Mouse (Mus musculus) heart, embryonic 16.5 days (tissue): ENCODE measurements around the gene Mb21d2. TPM values are rescaled to one million over a fixed set of nuclear protein-coding genes. Genes with fewer than 3 reads are reported as not detected.

ENCODE experiments used
- ATAC-seq: fragments of 200-750 bp; cut with Nextera tagmentation; replicated peaks from 2 replicates; pipeline ENCODE4 v1.8.0; 2017; ENCODE audit warnings: moderate number of reproducible peaks; ENCODE audit not compliant: insufficient read depth, low FRiP score; ENCODE audit errors: extremely low read depth
- H3K27ac ChIP-seq: fragments of 300-500 bp; sonication (generic); 2 replicates; pipeline ENCODE4 v1.5.1; 2014; ENCODE audit warnings: mild to moderate bottlenecking, low read length, control low read depth, moderate library complexity
- H3K27me3 ChIP-seq: fragments of 300-500 bp; sonication (generic); 2 replicates; pipeline ENCODE4 v1.6.1; 2014; ENCODE audit warnings: low read length, mixed read lengths; ENCODE audit not compliant: control insufficient read depth, insufficient read depth
- H3K36me3 ChIP-seq: fragments of 300-500 bp; sonication (generic); 2 replicates; pipeline ENCODE4 v1.6.1; 2014; ENCODE audit not compliant: control insufficient read depth, insufficient read depth
- H3K4me1 ChIP-seq: fragments of 300-500 bp; sonication (generic); 2 replicates; pipeline ENCODE4 v1.6.1; 2014; ENCODE audit warnings: low read length, mixed read lengths; ENCODE audit not compliant: control insufficient read depth, insufficient read depth
- H3K4me2 ChIP-seq: fragments of 300-500 bp; sonication (generic); 2 replicates; pipeline ENCODE4 v1.6.1; 2014; ENCODE audit warnings: low read depth, mild to moderate bottlenecking, control low read depth, low read length
- H3K4me3 ChIP-seq: fragments of 300-500 bp; sonication (generic); 2 replicates; pipeline ENCODE4 v1.5.1; 2014; ENCODE audit warnings: mild to moderate bottlenecking, control low read depth, low read length
- H3K9ac ChIP-seq: fragments of 300-500 bp; sonication (generic); 2 replicates; pipeline ENCODE4 v1.6.1; 2014; ENCODE audit warnings: low read length, control low read depth
- H3K9me3 ChIP-seq: fragments of 300-500 bp; sonication (generic); replicated peaks from 2 replicates; pipeline ENCODE4 v1.6.1; 2016; ENCODE audit warnings: low read length; ENCODE audit not compliant: control insufficient read depth
- WGBS: fragments of 180-500 bp; shearing (Covaris S2); extraction: QIAGEN DNeasy Blood & Tissue Kit; methylation state at CpG from one replicate; pipeline ENCODE4 v1.1.7; 2014; 5-methylcytosine and 5-hydroxymethylcytosine counted together
- polyA plus RNA-seq: library from polyadenylated mRNA; unstranded; fragments of >200 nt; fragmentation: Nextera tagmentation; extraction: Ambion mirVana; gene quantifications from 2 replicates; pipeline ENCODE4 v1.2.1, GENCODE M21; 2015

The Mb21d2 gene
- polyA plus RNA-seq, 1 experiment from 2014 or later = 2.6 TPM

DNA sequence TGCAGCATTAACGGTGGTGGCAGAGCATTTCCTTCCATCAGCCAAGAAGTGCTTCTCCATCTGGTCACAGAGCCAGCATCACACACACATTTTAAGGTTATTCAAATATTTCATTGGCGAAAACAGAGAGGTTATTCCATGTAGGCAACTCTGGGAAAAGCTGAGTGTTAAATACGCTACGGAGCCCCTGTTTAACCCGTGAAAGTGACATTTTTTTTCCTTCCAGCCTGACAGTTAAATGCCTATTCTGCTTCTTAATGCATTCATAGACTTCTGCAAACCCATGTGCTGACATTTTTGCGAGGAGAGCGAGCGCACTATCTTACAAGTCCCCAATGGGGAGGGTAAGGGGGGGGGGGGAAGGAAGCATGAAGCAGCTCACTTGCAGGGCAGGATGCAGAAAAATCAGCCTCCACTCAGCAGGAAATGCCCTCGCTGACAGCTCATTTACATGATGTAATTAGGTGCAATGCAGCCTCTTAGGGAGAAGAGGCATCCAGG, 52.3 kb downstream of the Mb21d2 start:
- Histone ChIP-seq H3K27me3 (no peaks in the 10 kb centered on the region), H3K4me3 (no peak overlapping the region), H3K9ac (no peak overlapping the region), H3K9me3 (no peaks in the 10 kb centered on the region), H3K4me2 (no peak overlapping the region), H3K27ac (no peak overlapping the region), H3K4me1 (peaks cover 12% of the 10 kb centered on the region), H3K36me3 (no peaks in the 10 kb centered on the region)
- no peak for ATAC-seq
- 59% methylated on average over 9 of the region's 9 CpGs for WGBS

DNA sequence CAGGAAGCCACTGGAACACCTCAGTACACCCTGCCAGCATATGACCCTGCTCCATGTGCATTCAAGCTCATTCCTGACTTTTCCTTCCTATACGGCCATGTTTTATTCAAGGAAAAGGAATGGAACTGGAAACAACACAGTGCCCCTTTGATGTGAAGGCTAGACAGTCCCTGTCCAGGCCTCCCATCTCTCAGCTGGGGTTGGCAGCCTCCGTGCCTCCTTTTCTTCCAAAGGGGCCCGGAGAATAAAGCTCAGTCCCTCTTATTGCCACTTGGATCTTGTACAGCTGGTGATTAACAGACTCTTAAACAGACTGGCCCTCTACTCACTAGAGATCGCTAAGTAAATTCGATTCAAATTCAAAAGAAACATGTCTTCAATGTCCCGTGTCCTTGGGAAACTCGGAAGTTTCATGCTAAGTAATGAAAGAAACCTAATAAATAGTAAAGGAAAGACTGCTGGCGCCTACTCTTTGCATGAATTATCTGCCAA, 56.0 kb downstream of the Mb21d2 start:
- no peak overlapping the region for H3K4me3 ChIP-seq
- WGBS = 77% methylated on average over 8 of the region's 8 CpGs
- H3K27ac ChIP-seq = no peak overlapping the region
- H3K4me2 ChIP-seq = no peak overlapping the region
- no peak for ATAC-seq
- peaks cover 10% of the 10 kb centered on the region for H3K4me1 ChIP-seq
- H3K9ac ChIP-seq = no peak overlapping the region
- H3K36me3 ChIP-seq = no peaks in the 10 kb centered on the region
- no peaks in the 10 kb centered on the region for H3K27me3 ChIP-seq
- H3K9me3 ChIP-seq = no peaks in the 10 kb centered on the region

DNA sequence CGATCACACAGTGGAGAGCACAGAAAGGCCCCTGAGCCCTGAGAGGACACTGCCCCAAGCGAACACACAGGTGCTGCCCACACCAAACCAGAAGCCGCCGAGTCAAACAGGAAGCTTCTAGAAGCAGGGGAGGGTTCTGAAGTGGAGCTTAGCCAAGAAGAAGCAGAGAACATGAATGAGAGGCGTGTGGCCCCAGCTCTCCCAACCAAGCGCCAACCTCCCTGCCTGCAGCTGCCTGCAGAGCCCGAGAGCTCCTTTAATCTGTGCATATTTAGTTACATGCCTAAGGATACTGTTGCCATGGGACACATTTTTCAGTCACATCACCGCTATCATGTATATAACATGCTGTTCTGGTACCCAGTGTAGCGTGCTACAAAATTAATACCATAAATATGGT, 58.6 kb downstream of the Mb21d2 start:
- no peak for ATAC-seq
- Histone ChIP-seq H3K27me3 (no peaks in the 10 kb centered on the region), H3K4me2 (no peak overlapping the region), H3K4me1 (peaks cover 10% of the 10 kb centered on the region), H3K9ac (no peak overlapping the region), H3K36me3 (no peaks in the 10 kb centered on the region), H3K27ac (no peak overlapping the region), H3K9me3 (no peaks in the 10 kb centered on the region), H3K4me3 (no peak overlapping the region)
- 59% methylated on average over 9 of the region's 9 CpGs for WGBS

DNA sequence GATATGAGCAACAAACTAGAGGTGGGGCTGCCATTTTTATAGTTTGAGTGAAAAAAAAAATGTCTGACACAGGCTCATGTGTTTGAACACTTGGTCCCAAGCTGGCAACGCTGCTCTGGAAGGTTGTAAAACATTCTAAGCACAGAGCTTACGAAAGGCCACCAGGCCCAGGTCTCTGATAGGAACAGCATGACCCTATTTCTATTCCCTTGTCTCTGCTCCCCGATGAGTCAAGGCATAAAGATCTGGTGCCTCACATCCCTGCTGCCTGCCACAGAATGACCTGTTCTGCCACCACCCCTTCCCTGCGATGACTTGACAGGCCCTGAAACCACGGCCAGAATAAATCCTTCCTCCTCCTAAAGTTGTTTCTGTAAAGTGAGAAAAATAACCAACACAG, 59.0 kb downstream of the Mb21d2 start:
- ATAC-seq = no peak
- Histone ChIP-seq H3K9ac (no peak overlapping the region), H3K4me2 (no peak overlapping the region), H3K27ac (no peak overlapping the region), H3K4me3 (no peak overlapping the region), H3K4me1 (peaks cover 10% of the 10 kb centered on the region), H3K9me3 (no peaks in the 10 kb centered on the region), H3K36me3 (no peaks in the 10 kb centered on the region), H3K27me3 (no peaks in the 10 kb centered on the region)
- WGBS = 72% methylated on average over 5 of the region's 5 CpGs

DNA sequence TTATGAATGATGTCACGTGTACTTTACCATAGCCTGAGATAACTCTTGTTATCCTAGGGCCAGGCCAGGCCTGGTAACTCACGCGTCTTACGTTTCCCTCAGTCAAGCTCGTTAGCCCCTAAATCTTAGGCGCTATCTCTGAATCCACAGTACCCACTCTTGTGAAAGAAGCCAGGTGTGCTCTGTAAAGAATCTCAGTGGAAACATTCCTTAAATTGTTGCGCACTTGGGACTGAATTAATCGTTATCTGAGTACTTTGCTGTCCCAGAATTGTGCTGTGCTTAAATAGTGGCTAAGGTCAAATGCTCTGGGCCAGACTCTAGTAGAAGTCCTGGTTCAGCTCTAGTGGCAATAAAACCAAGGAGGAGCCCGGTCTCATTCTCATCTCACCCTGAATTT, 60.6 kb downstream of the Mb21d2 start:
- no peak overlapping the region for H3K27ac ChIP-seq
- no peaks in the 10 kb centered on the region for H3K36me3 ChIP-seq
- no peaks in the 10 kb centered on the region for H3K27me3 ChIP-seq
- no peak overlapping the region for H3K4me3 ChIP-seq
- peaks cover 10% of the 10 kb centered on the region for H3K4me1 ChIP-seq
- H3K4me2 ChIP-seq = no peak overlapping the region
- 51% methylated on average over 9 of the region's 9 CpGs for WGBS
- no peaks in the 10 kb centered on the region for H3K9me3 ChIP-seq
- ATAC-seq = no peak
- no peak overlapping the region for H3K9ac ChIP-seq

- H3K36me3 ChIP-seq = no peaks in the 10 kb centered on the region
- no peaks in the 10 kb centered on the region for H3K27me3 ChIP-seq
- H3K4me2 ChIP-seq = no peak overlapping the region
- H3K27ac ChIP-seq = no peak overlapping the region
- no peak overlapping the region for H3K4me3 ChIP-seq
- WGBS = 77% methylated on average over 8 of the region's 8 CpGs
- H3K4me1 ChIP-seq = peaks cover 10% of the 10 kb centered on the region
- ATAC-seq = no peak
- no peak overlapping the region for H3K9ac ChIP-seq
- H3K9me3 ChIP-seq = no peaks in the 10 kb centered on the region
Observed at GRCm38 (mm10) chr16:28866584-28867295, 62.7 kb downstream of the Mb21d2 start.

GRCm38 (mm10) chr16:28863616-28864015, 65.9 kb downstream of the Mb21d2 start:
- Histone ChIP-seq H3K9ac (no peak overlapping the region), H3K4me1 (peaks cover 2% of the 10 kb centered on the region; the same call in 1 of the 2 replicates), H3K4me3 (no peak overlapping the region), H3K27ac (no peak overlapping the region), H3K9me3 (no peaks in the 10 kb centered on the region), H3K4me2 (no peak overlapping the region), H3K36me3 (no peaks in the 10 kb centered on the region), H3K27me3 (no peaks in the 10 kb centered on the region)
- no peak for ATAC-seq
- WGBS = 80% methylated on average over 6 of the region's 6 CpGs

DNA sequence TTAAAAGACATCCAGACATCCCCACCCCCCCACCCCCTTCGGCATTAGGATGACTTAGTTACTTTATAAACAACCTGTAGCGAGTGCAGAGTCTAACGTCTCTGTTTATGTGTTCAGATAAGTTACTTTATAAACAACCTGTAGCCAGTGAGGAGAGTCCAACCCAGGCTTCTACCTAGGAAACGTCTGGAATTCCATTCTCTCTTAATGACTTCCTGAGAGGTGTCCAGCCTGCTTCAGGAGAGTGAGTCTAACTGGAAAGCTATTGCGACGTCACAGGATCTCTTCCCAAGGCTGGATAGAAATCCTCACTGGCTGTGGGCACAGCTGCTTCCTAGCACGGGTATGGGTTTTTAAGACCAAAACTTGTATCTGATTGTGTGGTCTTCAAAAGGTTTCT, 67.4 kb downstream of the Mb21d2 start:
- H3K36me3 ChIP-seq = no peaks in the 10 kb centered on the region
- no peak overlapping the region for H3K4me2 ChIP-seq
- no peak overlapping the region for H3K27ac ChIP-seq
- no peak; the same call in 1 of the 2 replicates for ATAC-seq
- no peaks in the 10 kb centered on the region for H3K4me1 ChIP-seq
- no peak overlapping the region for H3K9ac ChIP-seq
- H3K27me3 ChIP-seq = no peaks in the 10 kb centered on the region
- no peaks in the 10 kb centered on the region for H3K9me3 ChIP-seq
- WGBS = 27% methylated on average over 7 of the region's 7 CpGs
- H3K4me3 ChIP-seq = no peak overlapping the region

DNA sequence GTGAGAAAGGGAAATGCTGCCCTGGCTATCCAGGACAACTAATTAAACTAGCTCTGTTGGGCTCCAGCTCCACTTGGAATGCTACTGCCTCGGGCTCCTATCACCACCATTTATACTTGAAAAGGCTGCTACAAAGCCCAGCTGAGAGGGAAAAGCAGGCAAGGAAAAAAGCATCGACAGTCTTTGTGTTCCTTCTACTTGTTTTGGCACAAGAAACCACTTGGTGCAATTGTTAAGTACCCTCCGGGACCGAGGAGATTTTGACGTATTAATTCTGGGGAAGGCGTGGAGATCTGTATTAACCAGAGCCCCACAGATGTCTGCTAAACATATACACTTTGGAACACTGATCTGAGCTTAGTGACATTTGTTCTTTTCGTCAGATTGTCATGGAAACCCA, 69.8 kb downstream of the Mb21d2 start:
- Histone ChIP-seq H3K4me3 (no peak overlapping the region), H3K9me3 (no peaks in the 10 kb centered on the region), H3K36me3 (no peaks in the 10 kb centered on the region), H3K27me3 (no peaks in the 10 kb centered on the region), H3K4me2 (no peak overlapping the region), H3K27ac (no peak overlapping the region), H3K9ac (no peak overlapping the region), H3K4me1 (no peaks in the 10 kb centered on the region)
- no peak for ATAC-seq
- 47% methylated on average over 7 of the region's 7 CpGs for WGBS
